Mouse (Mus musculus) heart, postnatal 14 days (tissue): ENCODE measurements around the gene Pxdn. TPM values are rescaled to one million over a fixed set of nuclear protein-coding genes. Genes with fewer than 3 reads are reported as not detected.

ENCODE experiments used
- DNase-seq, 2 experiments: peaks; one replicate each; pipeline ENCODE4 v3.0.0; 2021 to 2022
- intact Hi-C: fragments of 180-260 bp; cut with DNase I; formaldehyde crosslinking; loops from one replicate; pipeline ENCODE4 v1.15.1; 2025
- long read RNA-seq, 2 experiments: library from polyadenylated mRNA; stranded (forward); transcript quantifications; one replicate each; pipeline ENCODE4 v2.0.0; 2021
- total RNA-seq, 2 experiments: library from RNA; stranded (reverse); gene quantifications; 2 replicates each; pipeline ENCODE4 v1.2.3; 2021

Pxdn gene
- 100 to 1,000 TPM; 144 to 151 TPM for total RNA-seq
- long read RNA-seq, experiment 1, full-length matches to known transcripts: 13 of 40 reads
- long read RNA-seq, experiment 1, partial matches to known transcripts: 15 of 40 reads
- long read RNA-seq, experiment 1, other reads (novel, unspliced or antisense): 12 of 40 reads
- long read RNA-seq, experiment 2, full-length matches to known transcripts: 15 of 46 reads
- long read RNA-seq, experiment 2, partial matches to known transcripts: 24 of 46 reads
- long read RNA-seq, experiment 2, other reads (novel, unspliced or antisense): 7 of 46 reads

DNA sequence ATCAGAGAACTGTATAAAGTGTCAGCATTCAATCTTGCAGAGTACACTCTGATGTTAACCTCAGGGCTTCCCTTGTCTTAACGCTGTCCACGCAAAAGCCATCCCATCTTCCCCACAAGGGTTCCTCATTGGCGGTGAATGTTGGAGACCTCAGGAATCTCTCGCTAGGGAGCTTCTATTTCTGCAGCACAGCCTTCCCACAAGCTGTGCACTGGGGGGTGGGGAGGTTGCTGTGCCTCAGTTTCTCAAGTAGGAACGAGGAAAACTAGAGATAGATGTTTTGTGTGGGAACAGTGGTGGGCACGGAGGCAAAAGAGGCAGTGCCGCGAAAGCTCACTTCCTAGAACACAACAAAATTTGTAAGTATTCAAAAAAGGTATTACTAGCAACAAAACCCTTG lies at the start of gene Pxdn:
Gene Pxdn, plus strand, starts transcription at position 301 of the 400 bp plus-strand sequence.
- no peak for DNase-seq
- intact Hi-C loops: loop anchor here (5.0 kb wide), 1 partner anchor 35 kb away; no protein-coding TSS in a partner anchor

DNA sequence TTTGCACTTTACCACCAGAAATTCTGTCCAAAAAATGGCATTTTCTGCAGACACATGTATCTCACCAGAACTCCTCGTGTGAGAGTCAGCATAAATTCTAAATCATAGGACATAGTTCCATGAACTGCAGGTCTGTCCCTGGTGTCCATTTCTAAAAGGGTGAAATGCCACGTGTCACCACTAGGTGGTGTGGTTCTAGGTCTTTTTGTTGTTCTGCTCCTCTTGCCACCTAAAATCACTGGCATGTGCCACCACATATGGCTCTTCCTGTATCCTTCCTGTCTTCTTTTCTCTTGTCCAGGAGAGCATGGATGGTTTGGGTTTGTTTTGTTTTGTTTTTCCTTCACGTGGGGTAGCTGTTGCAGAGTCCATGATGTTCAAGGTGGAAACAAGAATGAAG lies 42.7 kb upstream of the Pxdn start:
- intact Hi-C loops: no loop called here
- DNase-seq: peak; percentile 16 to 50

DNA sequence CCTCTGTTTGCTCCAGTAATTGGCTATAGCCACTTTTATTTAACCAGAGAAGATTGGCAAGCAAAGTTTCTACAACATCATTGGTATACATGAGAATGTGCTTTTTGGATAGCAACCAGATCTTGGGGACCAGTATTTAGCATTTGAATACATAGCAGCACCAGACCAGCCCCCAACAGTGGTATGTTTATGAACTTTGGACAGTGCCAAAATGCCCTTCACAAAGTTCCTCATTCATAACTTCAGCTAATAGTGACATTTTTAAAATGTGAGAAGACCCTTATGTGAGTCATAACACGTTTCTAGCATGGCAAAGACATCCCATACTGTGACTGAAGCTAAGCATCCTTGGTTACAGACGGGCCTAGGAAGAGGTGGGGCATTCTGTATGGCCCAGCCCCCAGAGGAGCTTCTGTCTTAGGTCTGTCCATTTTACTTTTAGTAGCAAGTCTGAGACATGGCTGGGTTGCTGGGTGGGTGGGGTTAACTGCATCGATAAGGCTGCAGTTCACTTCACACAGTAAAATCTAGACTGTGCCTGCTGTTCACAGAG lies 39.8 kb upstream of the Pxdn start:
- DNase-seq: no peak
- intact Hi-C loops: no loop called here

DNA sequence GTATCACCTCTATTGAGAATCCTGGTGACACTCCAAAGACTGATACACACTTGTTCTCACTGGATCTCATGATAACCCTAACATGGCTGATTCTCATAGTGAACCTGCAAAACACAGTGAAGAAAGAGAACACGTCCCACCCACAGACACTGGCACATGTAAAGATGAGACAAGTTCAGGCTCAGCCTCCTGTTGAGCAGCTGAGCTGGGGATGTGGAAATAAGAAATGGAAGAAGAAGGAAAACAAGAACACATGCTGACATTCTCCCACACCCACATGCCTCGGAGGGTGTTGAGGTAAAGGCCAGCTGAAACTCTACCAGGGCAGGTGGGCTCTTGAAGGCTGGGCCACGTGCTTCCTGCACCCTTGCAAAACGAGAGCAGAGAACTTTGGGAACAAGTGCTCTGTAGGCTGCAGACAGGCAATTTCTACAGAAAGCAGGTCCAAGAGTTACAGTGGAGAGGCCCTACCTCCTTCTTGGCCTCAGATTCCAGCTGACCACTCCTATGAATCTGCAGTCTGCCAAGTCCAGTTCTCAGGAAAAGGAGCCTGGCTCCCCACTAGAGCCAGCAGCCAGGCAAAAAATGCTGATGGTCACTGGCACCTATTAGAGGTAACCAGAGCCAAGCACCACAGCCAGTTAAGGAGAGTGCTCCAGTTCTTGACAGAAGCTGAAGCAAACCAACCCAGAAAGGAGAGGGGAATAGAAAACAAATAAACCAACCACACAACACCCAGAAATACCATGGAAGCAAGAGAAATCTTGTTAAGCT lies 33.1 kb upstream of the Pxdn start:
- intact Hi-C loops: no loop called here
- peak in 1 of 2 experiments; percentile 22 for DNase-seq

DNA sequence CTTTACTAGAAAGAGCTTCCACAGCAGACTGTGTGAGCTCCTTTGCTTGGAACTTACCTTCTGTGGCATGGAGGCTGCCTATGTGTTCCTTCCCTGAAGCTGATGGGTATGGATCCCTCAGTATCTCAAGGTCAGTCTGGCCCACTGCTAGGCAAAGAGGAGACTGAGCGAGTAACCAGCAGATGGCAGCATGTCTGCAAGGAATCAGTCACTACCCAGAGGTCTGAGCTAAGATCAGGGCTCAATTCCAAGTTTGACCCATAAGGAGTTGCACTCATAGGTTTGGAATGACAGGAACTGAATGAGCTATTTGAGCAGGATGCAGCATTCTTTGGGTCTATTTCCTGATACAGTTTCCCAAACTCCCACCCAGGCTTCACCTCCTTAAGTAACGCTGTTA lies 30.4 kb upstream of the Pxdn start:
- intact Hi-C loops: loop anchor here (1.0 to 5.0 kb wide), 3 partner anchors 134 to 675 kb away; partner anchors contain the start of gene Tmem18
- DNase-seq: peak; percentile 71 to 81

DNA sequence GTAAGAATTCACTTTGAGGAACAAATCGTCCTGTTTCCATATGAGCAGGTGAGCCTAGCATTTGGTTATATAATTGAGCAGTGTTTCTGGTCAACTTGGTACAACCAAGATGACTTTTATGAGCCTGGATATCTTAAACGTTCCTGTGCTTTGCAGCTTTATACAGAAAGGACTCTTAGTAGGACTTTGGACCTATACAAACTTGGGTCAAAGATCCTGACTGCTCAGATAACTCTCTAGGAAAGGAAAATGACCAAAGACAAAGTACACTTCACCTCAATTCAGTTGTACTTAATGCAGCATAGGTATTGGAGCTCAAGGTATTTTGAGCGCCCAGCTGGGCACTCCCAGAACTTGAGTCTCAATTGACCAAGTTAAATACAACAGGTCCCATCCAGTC lies 21.3 kb upstream of the Pxdn start:
- intact Hi-C loops: no loop called here
- DNase-seq: no peak

DNA sequence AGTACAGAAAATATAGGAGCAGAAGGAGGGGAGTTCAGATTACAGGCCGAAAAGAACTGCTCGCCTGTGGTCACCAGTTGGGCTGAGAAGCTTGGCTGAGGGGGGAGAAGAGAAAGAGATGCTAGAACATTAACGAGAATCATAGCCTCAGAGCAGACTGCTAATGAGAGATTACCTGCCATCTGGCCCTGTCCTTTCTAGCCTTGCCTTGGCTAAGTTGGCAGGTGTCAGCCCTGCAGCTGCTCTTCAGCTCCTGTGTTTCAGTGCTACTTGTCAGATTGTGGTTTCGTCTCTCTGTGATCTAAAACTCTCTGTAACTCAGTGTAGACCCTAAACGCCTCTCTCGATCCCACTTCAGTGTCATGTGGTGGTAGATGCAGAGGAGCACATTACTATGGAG lies 20.6 kb upstream of the Pxdn start:
- DNase-seq: no peak
- intact Hi-C loops: no loop called here

DNA sequence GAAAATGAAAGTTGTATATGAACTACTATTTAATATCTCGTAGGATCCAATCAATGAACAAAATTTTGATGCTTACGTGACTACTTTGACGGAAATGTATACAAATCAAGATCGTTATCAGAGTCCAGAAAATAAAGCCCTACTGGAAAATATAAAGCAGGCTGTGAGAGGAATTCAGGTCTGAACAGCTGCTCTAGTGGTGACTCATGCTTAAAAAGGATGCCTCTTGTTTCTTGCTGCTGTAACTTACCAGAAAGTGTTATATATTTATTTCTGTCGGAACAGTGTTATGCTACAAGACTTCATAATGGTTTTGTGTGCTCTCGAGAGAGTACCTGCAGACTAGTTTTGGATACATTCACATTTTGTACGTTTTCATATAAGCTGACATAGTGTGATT lies 17.1 kb upstream of the Pxdn start:
- DNase-seq: no peak
- intact Hi-C loops: no loop called here

DNA sequence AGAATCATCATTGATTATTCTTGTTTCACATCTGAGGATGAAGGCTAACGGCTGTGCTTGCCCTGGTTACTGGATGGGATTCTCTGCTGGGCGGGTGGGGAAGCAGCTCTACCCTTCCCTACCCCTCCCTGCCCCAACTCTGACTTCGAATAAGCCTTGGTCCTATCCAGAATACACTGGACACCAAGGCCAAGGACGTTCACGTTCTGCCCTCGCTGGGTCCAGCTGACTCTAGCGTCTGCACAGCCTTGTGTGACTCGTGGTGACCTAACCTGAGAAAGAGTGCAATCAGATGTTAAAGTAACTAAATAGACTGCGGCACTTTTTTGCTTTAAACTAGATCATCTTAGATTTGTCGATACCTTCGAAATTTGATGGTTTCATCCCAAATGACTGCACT lies 15.9 kb upstream of the Pxdn start:
- DNase-seq: no peak
- intact Hi-C loops: no loop called here

DNA sequence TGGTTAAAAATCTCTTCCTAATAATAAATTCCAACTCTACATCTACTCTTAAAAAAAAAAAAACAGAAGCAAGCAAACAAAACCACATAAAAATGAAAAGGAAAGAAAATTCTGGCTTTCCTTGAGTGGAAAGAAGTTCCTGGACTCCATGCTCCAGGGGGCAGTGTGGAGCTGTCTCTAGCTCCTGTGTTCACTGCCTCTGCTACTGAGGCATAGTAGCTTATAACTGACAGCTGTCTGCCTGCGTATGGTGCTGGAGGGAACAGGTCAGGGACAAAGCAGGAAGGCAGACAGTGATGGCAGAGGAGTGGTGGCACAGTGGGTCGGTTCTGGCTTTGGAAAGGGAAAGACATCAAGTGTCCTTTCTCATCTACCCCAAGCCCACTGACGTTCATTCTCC lies 10.5 kb upstream of the Pxdn start:
- intact Hi-C loops: loop anchor here (1.0 kb wide), 1 partner anchor 112 kb away; no protein-coding TSS in a partner anchor
- DNase-seq: peak; percentile 78 to 84

DNA sequence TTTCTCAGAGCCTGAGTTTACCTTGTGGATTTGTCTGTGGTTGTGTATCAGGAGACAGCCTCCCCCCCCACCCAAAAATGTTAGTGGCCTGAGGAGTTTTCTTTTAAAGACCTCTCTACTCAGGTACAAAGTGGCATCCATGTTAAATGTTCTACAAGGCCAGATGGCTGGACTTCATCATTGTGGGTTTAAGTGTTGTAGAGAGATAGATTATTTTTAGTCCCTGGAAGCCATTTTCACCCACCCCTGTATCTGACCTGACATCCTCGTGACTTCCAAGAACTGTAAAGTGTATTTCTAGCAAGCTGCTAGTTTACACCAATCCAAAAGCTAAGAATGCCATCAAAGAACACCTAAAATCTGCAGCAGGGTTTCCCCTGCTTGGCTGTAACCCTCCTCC lies 6.8 kb upstream of the Pxdn start:
- intact Hi-C loops: no loop called here
- DNase-seq: no peak

DNA sequence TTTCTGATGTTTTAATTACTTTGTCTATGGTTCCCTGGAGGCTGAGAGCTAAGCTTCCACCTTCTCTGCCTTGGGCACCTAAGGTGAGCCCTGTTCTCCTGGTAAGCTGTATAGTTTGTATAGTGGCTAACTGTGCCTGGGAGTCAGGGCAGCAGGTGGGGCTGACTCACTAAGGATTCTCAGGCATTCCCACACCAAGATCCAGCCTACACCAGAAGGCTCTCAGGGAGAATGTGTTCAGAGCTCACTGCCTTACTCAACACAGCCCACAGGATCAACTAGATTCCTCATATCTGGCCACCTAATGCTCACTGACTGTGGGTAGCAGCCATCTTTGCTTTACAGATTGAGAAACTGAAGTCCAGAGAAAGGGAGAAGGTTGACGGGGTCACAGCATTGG lies 4.5 kb upstream of the Pxdn start:
- DNase-seq: no peak
- intact Hi-C loops: no loop called here

DNA sequence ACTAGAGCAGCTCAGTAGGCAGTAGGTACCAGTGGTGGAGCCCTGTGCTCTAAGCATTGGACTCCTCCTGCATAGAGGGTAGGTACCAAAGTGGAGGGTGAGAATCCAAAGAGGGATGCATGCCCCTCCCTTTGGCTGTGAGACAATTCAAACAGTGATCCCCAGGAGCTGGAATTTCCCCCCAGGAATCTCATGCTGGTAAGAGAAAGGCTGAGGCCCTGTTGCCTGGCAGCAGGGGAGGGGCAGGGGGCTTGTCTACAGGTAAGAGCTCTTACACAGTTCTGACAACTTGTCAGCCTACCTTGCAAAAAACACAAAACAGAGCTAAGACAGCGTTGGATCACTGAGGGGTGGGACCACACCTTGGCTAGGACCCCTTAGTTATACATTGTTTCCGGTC lies 3.9 kb upstream of the Pxdn start:
- no peak for DNase-seq
- intact Hi-C loops: no loop called here

DNA sequence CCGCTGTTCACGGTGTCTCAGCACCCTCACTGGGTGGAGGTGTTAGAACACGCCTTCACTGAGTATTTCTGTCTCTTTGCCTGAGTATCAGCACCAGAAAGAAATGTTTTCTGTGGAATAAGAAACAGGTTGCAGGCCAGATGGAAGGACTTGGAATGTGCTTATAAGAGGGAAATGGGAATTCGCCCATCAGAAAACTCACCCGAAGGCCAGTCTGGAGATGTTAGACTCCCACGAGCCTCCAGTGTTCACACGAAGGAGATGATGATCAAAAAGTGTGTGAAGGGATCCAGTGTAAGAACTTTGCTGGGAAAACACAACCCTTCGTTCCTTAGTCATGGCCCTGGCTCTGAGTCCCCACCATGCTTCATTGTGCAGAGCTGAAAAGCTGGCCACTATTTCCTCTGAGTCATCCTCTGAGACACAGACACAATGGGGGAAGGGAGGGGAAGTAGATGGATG lies 3.3 kb upstream of the Pxdn start:
- DNase-seq: no peak
- intact Hi-C loops: no loop called here

DNA sequence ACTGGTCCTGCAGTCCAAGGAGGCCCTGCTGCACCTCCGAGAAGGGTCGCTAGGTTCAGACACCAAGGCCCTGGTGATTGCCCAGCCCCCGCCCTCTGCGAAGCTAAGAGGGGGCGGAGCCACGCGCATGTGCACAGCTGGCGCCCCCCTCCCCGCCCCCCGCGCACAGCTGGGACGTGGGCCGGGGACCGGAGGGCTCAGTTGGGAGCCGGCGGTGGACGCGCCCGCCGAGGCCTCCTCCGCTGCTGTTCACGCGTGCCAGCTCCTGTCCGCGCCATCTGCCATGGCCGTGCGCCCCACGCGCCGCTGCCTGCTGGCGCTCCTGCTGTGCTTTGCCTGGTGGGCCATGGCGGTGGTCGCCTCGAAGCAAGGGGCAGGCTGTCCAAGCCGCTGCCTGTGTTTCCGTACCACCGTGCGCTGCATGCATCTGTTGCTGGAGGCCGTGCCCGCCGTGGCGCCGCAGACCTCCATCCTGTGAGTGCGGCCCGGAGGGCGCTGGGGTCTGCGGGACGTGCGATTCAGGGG lies 505 bp downstream of the Pxdn start:
- peak; percentile 84 to 86 for DNase-seq
- intact Hi-C loops: loop anchor here (2.0 to 5.0 kb wide), 2 partner anchors 15 to 34 kb away; no protein-coding TSS in a partner anchor

DNA sequence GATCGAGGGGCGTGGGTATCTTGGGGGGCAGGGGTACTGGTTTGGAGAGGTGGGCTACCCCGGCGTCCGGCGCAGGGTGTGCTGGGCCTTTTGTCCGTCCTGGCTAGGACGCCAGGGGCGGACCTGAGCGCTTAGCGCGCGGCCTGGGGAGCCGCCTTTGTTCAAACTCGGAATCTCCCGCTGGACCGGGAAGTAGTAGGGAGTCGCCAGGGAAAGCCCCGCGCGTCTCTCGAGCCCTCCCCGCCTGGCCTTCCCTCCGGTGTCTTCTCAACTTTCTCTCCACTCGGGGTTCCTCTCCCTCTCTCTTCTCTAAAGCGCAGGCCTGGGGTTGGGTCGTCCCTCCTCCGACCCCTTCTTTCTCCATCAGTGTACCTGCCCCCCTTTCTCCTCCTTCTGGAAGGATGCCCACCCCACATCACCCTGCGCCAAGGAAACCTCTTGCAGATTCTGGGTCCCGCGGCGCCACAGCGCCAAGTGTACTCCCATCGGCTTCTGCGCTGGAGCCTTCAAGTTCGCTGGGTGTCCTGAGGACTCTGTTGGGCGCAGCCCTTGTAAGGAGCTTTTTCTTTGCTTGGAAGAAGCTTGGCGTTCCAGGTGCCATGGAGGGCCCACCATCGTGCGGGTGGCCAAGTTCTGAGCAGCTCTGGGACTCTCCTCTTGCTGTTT lies 1.1 kb downstream of the Pxdn start:
- intact Hi-C loops: loop anchor here (2.0 to 5.0 kb wide), 2 partner anchors 14 to 34 kb away; no protein-coding TSS in a partner anchor
- peak; percentile 77 to 79 for DNase-seq

DNA sequence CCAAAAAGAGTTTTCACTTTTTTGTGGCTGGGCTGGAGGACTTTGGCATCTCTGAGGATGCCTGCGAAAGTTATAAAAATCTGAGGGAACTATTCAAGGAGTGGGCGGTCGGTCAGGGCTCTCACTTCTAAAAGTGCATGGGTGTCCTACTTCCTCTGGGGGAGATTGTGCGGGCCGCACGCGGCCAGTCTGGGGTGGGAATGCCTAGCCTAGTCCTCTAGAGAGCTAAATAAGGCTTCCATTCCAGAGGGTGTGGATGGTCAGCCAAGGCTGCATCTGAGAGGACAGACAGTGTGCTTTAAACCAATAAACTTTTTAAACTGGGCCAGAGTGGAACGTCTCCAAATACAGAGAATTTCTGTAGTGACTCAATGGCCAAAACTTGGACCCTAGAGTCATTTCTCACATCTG lies 1.9 kb downstream of the Pxdn start:
- intact Hi-C loops: loop anchor here (2.0 to 5.0 kb wide), 2 partner anchors 14 to 33 kb away; no protein-coding TSS in a partner anchor
- peak; percentile 50 to 62 for DNase-seq

DNA sequence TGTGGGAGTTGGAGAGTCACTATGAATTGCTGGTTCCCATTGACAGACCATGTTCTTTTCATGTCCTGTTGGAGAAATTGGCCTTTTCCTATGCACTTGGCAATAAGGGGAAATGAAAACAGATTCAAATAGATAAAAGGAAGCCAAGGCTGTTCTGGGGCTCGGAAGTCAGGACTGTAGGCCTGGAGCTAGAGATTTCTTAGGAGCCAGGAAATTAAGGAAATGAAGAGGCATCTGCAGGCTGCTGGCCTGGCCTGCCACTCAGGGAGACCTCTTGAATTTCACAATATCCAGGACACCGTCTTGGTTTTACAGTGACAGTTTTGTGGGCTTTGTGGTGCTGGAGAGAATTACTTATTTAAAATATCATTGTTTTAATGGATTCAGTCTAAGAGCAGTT lies 5.0 kb downstream of the Pxdn start:
- no peak for DNase-seq
- intact Hi-C loops: no loop called here

DNA sequence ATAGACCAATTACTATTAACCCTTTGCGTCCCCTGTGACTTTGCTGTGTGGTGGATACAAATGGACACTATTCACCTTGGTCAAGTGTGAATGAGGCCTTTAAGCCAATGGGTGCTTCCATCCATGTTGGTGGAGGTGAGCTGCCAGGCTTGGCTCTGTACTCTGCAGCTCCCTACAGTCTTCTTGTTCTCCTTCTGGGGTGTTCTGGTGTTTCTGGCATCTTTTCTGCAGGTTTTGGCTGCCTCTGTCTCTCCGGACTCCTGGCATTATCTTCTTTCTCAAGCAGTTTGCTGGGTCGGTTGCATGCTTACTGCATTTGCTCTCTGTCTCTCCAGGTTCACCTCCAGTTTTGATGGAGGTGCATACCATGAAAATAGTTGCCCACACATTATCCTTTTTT lies 7.2 kb downstream of the Pxdn start:
- intact Hi-C loops: no loop called here
- DNase-seq: no peak

DNA sequence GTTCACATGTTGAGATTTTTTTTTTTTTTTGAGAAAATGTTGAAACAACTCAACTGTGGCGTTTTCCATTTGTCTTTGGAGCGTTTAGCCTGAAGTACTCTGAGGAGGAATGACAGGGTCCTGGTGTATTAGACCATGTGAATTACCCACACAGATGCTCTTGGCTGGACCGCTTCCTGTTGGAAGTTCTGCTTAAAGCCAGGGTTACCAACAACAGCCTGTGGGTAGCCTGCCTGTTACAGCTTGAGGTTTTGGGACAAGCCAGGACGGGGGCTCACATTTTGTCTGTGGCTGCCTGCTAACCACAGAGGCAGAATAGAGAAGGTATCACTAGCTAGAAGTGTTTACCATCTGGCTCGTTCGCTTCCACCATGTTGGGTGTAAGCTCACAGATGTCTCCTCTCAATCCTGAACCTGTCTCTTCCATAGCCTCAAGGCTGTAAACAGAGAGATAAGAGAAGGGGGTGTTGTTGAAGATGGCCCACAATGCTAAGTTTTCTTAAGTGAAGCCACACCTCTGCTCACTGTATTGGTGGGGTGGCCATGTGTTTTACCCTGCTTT lies 7.9 kb downstream of the Pxdn start:
- intact Hi-C loops: no loop called here
- DNase-seq: no peak
